Mouse (Mus musculus) lung, postnatal 0 days (tissue): ENCODE results near the gene Pigs. TPM values are rescaled to one million over a fixed set of nuclear protein-coding genes. Genes with fewer than 3 reads are reported as not detected.

ENCODE experiments used
- ATAC-seq: fragments of 200-750 bp; cut with Nextera tagmentation; 2 replicates; pipeline ENCODE4 v1.8.0; 2017; ENCODE audit warnings: moderate library complexity
- DNase-seq: peaks from one replicate; pipeline ENCODE4 v3.0.0-alpha.2; 2016; ENCODE audit warnings: low spot score
- H3K27ac ChIP-seq: fragments of 300-500 bp; sonication (generic); 2 replicates; pipeline ENCODE4 v1.5.1; 2014; ENCODE audit warnings: antibody characterized with exemption, mild to moderate bottlenecking, low read length, mixed read lengths
- H3K27me3 ChIP-seq: fragments of 300-500 bp; sonication (generic); replicated peaks from 2 replicates; pipeline ENCODE4 v1.6.1; 2014; ENCODE audit warnings: low read length, mixed read lengths; ENCODE audit not compliant: insufficient read depth
- H3K36me3 ChIP-seq: fragments of 300-500 bp; sonication (generic); 2 replicates; pipeline ENCODE4 v1.6.1; 2014; ENCODE audit warnings: low read length, mixed read lengths; ENCODE audit not compliant: insufficient read depth
- H3K4me1 ChIP-seq: fragments of 300-500 bp; sonication (generic); 2 replicates; pipeline ENCODE4 v1.6.1; 2014; ENCODE audit warnings: antibody characterized with exemption, low read depth, low read length, mixed read lengths; ENCODE audit not compliant: insufficient read depth
- H3K4me2 ChIP-seq: fragments of 300-500 bp; sonication (generic); replicated peaks from 2 replicates; pipeline ENCODE4 v1.6.1; 2014; ENCODE audit warnings: low read depth, mild to moderate bottlenecking, low read length, moderate library complexity, mixed read lengths
- H3K4me3 ChIP-seq: fragments of 300-500 bp; sonication (generic); 2 replicates; pipeline ENCODE4 v1.5.1; 2014; ENCODE audit warnings: low read depth, low read length
- H3K9ac ChIP-seq: fragments of 300-500 bp; sonication (generic); replicated peaks from 2 replicates; pipeline ENCODE4 v1.6.1; 2014; ENCODE audit warnings: low read depth, mild to moderate bottlenecking
- H3K9me3 ChIP-seq: fragments of 300-500 bp; sonication (generic); 2 replicates; pipeline ENCODE4 v1.6.1; 2016; ENCODE audit warnings: low read length, mixed read lengths
- CTCF ChIP-seq: IDR thresholded peaks from 2 replicates; pipeline ENCODE4 v1.5.1; 2016; ENCODE audit warnings: antibody characterized with exemption, mild to moderate bottlenecking
- EP300 ChIP-seq: IDR thresholded peaks from 2 replicates; pipeline ENCODE4 v1.6.1; 2016; ENCODE audit warnings: antibody characterized with exemption, mild to moderate bottlenecking, control low read depth
- WGBS: fragments of 180-500 bp; shearing (Covaris S2); extraction: QIAGEN DNeasy Blood & Tissue Kit; methylation state at CpG from one replicate; pipeline ENCODE4 v1.1.7; 2014; 5-methylcytosine and 5-hydroxymethylcytosine counted together
- polyA plus RNA-seq: library from polyadenylated mRNA; unstranded; fragments of >200 nt; fragmentation: Nextera tagmentation; extraction: Ambion mirVana; gene quantifications from 2 replicates; pipeline ENCODE4 v1.2.1, GENCODE M21; 2015

Pigs gene
- polyA plus RNA-seq, 1 experiment from 2014 or later, result 47.2 TPM

- Histone ChIP-seq H3K27ac (no peak overlapping the region), H3K4me3 (no peak overlapping the region), H3K36me3 (peaks cover 8% of the 10 kb centered on the region; the same call in 1 of the 2 replicates), H3K4me2 (no peak overlapping the region), H3K9ac (no peak overlapping the region), H3K27me3 (no peaks in the 10 kb centered on the region), H3K4me1 (peaks cover 6% of the 10 kb centered on the region; the same call in 1 of the 2 replicates), H3K9me3 (no peaks in the 10 kb centered on the region)
- no peak for DNase-seq
- WGBS, result 93% methylated on average over 12 of the region's 12 CpGs
- no peak for TF ChIP-seq CTCF
- no peak for TF ChIP-seq EP300
- ATAC-seq, result no peak
Measured at GRCm38 (mm10) chr11:78332676-78333075, 4.5 kb downstream of the Pigs start.

DNA sequence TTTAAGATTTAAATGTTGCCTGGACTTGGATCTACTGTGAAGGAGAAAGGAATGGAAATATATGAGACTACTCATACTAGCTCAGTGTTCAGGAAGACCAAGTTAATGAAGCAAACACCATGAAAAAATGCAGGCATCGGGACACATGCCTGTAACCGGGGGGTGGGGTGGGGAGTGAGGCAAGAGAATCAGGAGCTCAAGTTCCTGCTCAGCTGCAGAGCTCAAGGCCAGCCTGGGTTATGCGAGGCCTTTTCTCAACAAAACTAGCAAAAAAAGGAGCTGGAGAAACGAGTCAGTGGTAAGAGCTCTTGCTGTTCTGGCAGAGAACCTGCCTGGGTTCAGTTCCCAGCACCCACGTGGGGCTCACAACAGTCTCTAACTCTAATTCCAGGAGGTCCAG lies 5.8 kb downstream of the Pigs start:
- DNase-seq, result no peak
- no peak for TF ChIP-seq CTCF
- no peak for TF ChIP-seq EP300
- peaks cover 9% of the 10 kb centered on the region; the same call in 1 of the 2 replicates for H3K36me3 ChIP-seq

DNA sequence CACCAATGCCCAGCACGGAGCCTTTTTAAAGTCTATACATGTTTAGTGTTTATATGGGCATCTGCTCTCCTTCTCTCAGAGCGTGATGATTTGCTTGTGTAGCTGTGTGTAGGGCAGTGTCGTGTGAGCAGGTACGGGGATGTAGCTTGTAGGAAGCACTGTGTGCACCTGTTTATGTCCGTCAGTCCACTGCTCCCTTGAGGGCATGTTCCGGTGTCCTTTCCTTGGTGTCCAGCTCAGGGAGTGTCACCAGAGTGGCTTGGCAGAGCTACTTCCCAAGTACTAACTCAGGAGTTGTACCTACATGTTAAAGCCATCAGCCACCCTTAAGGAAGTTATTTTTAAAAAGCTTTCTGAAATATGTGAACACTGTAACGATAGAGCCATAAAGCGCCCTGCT lies 8.8 kb downstream of the Pigs start:
- no peak for ATAC-seq
- Histone ChIP-seq H3K4me2 (no peak overlapping the region), H3K4me1 (no peaks in the 10 kb centered on the region), H3K36me3 (peaks cover 9% of the 10 kb centered on the region; the same call in 1 of the 2 replicates), H3K4me3 (no peak overlapping the region), H3K9ac (no peak overlapping the region), H3K27ac (no peak overlapping the region), H3K9me3 (no peaks in the 10 kb centered on the region), H3K27me3 (no peaks in the 10 kb centered on the region)
- 96% methylated on average over 8 of the region's 8 CpGs for WGBS
- no peak for DNase-seq
- TF ChIP-seq CTCF, result no peak
- no peak for TF ChIP-seq EP300

More for the DNA sequence above, 5.8 kb downstream of the Pigs start:
- H3K9me3 ChIP-seq, result no peaks in the 10 kb centered on the region
- no peak overlapping the region for H3K4me3 ChIP-seq
- 85% methylated on average over 5 of the region's 5 CpGs for WGBS
- no peak for ATAC-seq
- H3K9ac ChIP-seq, result no peak overlapping the region
- H3K27ac ChIP-seq, result no peak overlapping the region
- H3K27me3 ChIP-seq, result no peaks in the 10 kb centered on the region
- H3K4me2 ChIP-seq, result no peak overlapping the region
- peaks cover 4% of the 10 kb centered on the region; the same call in 1 of the 2 replicates for H3K4me1 ChIP-seq

DNA sequence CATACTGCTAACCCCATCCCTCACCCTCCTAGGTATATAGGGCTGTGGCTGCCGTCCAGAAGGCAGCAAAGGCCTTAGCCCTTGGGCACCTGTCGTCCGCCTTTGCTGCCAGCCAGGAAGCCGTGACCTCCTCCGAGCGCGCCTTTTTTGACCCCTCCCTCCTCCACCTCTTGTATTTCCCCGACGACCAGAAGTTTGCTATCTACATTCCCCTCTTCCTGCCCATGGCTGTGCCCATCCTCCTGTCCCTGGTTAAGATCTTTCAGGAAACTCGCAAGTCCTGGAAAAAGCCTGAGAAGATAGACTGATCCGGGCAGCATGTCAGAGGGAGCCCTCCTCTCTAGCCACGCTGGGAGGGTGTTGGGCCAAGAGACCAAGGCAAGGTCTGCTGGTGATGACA lies 13.5 kb downstream of the Pigs start:
- 74% methylated on average over 12 of the region's 12 CpGs for WGBS
- H3K36me3 ChIP-seq, result 0 out of 2 replicates have a peak, but pooled peaks cover 9% of the 10 kb centered on the region
- H3K27me3 ChIP-seq, result no peaks in the 10 kb centered on the region
- H3K4me3 ChIP-seq, result no peak overlapping the region
- H3K4me2 ChIP-seq, result no peak overlapping the region
- DNase-seq (no peak), ATAC-seq (no peak)
- no peak overlapping the region for H3K27ac ChIP-seq
- no peak overlapping the region for H3K9ac ChIP-seq
- TF ChIP-seq CTCF (no peak), EP300 (no peak)
- H3K9me3 ChIP-seq, result no peaks in the 10 kb centered on the region
- peaks cover 19% of the 10 kb centered on the region; the same call in 1 of the 2 replicates for H3K4me1 ChIP-seq

GRCm38 (mm10) chr11:78343381-78344327 lies 15.4 kb downstream of the Pigs start, which contains the start of gene Unc119:
Gene Unc119, plus strand, starts transcription at chr11:78343482.
- peak within 1 kb of the TSS; percentile 65 for H3K4me3 ChIP-seq
- H3K4me2 ChIP-seq, result peak within 1 kb of the TSS; percentile 98
- H3K36me3 ChIP-seq, result no peaks in the 10 kb centered on the region
- peak; percentile 84 for ATAC-seq
- H3K27me3 ChIP-seq, result no peaks in the 10 kb centered on the region
- H3K9ac ChIP-seq, result peak within 1 kb of the TSS; percentile 50; the same call in 1 of the 2 replicates
- peak; percentile 83 for DNase-seq
- WGBS, result 1% methylated on average over 41 of the region's 66 CpGs
- no peaks in the 10 kb centered on the region for H3K9me3 ChIP-seq
- TF ChIP-seq EP300, result no peak
- peak; percentile 8; the same call in 1 of the 2 replicates for TF ChIP-seq CTCF
- 0 out of 2 replicates have a peak within 1 kb of the TSS, but pooled peaks have one; percentile 47 for H3K27ac ChIP-seq
- H3K4me1 ChIP-seq, result peaks cover 19% of the 10 kb centered on the region; the same call in 1 of the 2 replicates

DNA sequence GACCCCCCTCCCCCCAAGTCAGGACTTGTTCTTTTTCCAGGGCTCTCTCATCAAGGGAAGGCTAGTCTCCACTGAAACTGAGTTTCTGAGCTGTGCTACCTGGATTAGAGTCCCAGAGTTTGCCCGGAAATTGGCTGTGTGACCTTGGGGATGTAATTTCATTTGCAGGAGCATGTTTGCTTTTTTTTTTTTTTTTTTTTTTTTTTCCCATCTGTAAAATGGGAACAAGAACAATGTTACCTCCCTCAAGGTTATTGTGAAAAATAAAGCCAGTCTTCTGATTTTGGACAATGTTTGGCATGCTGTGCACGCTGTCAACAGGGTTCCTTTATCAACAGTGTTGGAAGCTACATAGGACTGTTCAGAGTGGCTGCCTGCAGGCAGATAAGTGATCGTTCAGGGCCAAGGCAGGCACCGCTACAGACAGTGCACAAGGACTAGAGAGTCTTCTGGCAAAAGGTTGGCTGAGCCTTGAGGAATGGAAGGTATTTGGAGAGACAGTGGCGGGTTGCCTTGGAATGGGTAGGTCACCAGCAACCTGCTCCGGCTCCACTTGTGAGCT lies 16.2 kb downstream of the Pigs start:
- TF ChIP-seq CTCF, result no peak
- no peak for TF ChIP-seq EP300
- Histone ChIP-seq H3K4me1 (peaks cover 19% of the 10 kb centered on the region; the same call in 1 of the 2 replicates), H3K27ac (peak overlapping the region; percentile 43; the same call in 1 of the 2 replicates), H3K4me2 (peak overlapping the region; percentile 98), H3K9me3 (no peaks in the 10 kb centered on the region), H3K27me3 (no peaks in the 10 kb centered on the region), H3K9ac (no peak overlapping the region), H3K36me3 (no peaks in the 10 kb centered on the region), H3K4me3 (peak overlapping the region; percentile 65)
- DNase-seq (peak; percentile 18), ATAC-seq (no peak)
- 57% methylated on average over 6 of the region's 6 CpGs for WGBS
